Mouse (Mus musculus) forebrain, embryonic 16.5 days (tissue): ENCODE measurements around the gene Vti1a. TPM values are rescaled to one million over a fixed set of nuclear protein-coding genes. Genes with fewer than 3 reads are reported as not detected.

Experiments used
- ATAC-seq: fragments of 200-750 bp; cut with Nextera tagmentation; 2 replicates; pipeline ENCODE4 v1.8.0; 2017; ENCODE audit warnings: mild to moderate bottlenecking, moderate library complexity
- H3K27ac ChIP-seq: fragments of 300-500 bp; sonication (generic); 2 replicates; pipeline ENCODE4 v1.5.1; 2014; ENCODE audit warnings: low read length, control low read depth
- H3K27me3 ChIP-seq: fragments of 300-500 bp; sonication (generic); replicated peaks from 2 replicates; pipeline ENCODE4 v1.6.1; 2014; ENCODE audit warnings: low read length; ENCODE audit not compliant: control insufficient read depth, insufficient read depth
- H3K36me3 ChIP-seq: fragments of 300-500 bp; sonication (generic); 2 replicates; pipeline ENCODE4 v1.6.1; 2014; ENCODE audit not compliant: control insufficient read depth, insufficient read depth
- H3K4me1 ChIP-seq: fragments of 300-500 bp; sonication (generic); replicated peaks from 2 replicates; pipeline ENCODE4 v1.6.1; 2014; ENCODE audit warnings: low read length; ENCODE audit not compliant: control insufficient read depth, insufficient read depth
- H3K4me2 ChIP-seq: fragments of 300-500 bp; sonication (generic); 2 replicates; pipeline ENCODE4 v1.6.1; 2014; ENCODE audit warnings: mild to moderate bottlenecking, low read length, control low read depth
- H3K4me3 ChIP-seq: fragments of 300-500 bp; sonication (generic); replicated peaks from 2 replicates; pipeline ENCODE4 v1.5.1; 2014; ENCODE audit warnings: mild to moderate bottlenecking, low read length, control low read depth
- H3K9ac ChIP-seq: fragments of 300-500 bp; sonication (generic); replicated peaks from 2 replicates; pipeline ENCODE4 v1.6.1; 2014; ENCODE audit warnings: low read depth, low read length, control low read depth
- H3K9me3 ChIP-seq: fragments of 300-500 bp; sonication (generic); 2 replicates; pipeline ENCODE4 v1.6.1; 2016; ENCODE audit warnings: low read length; ENCODE audit not compliant: control insufficient read depth
- WGBS: fragments of 180-500 bp; shearing (Covaris S2); extraction: QIAGEN DNeasy Blood & Tissue Kit; methylation state at CpG from one replicate; pipeline ENCODE4 v1.1.7; 2014; 5-methylcytosine and 5-hydroxymethylcytosine counted together
- polyA plus RNA-seq: library from polyadenylated mRNA; unstranded; fragments of >200 nt; fragmentation: Nextera tagmentation; extraction: Ambion mirVana; gene quantifications from 2 replicates; pipeline ENCODE4 v1.2.1, GENCODE M21; 2015

Vti1a gene
- polyA plus RNA-seq, 1 experiment from 2014 or later: 34.4 TPM

DNA sequence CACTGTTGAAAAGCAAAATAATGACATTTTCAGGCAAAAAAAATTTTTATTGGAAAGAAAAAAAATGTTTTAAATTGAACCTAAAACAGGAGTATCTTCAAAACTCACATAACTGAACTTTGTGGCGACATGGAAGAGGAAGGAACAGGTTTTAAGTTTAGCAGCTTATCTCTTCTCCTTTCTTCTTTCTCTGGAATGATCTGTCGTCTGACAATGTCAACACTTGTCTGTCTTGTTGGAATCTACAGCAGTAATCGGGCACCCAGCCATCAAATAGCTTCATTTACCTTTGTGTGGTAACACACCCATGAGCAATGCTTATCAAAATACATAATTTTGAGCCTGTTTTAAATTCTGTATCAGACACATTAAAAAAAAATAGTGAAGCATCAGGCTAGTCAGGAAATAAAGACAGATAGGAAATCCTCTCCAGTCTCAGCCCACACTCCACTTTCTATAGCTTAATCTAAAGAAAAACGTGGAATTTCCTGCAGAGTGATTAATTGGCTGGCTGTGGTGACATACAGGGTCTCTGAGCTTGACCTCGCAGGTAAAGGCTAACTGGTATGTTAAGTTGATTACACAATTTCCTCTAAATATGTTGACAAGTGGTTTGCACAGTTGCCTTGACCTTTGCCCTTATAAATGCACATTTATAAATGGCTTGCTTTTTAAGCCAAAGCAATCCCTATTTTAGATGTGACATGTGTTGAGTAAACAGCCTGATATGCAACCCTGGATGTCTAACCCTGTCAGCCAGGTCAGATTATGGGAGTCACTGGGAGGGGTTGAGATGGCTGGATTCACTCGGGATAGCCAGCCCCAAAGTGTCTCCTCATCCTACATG lies 249.7 kb downstream of the Vti1a start:
- 68% methylated on average over 6 of the region's 6 CpGs for WGBS
- Histone ChIP-seq H3K36me3 (no peaks in the 10 kb centered on the region), H3K4me3 (no peak overlapping the region), H3K9me3 (no peaks in the 10 kb centered on the region), H3K9ac (no peak overlapping the region), H3K4me1 (0 out of 2 replicates have a peak, but pooled peaks cover 3% of the 10 kb centered on the region), H3K27ac (no peak overlapping the region), H3K27me3 (no peaks in the 10 kb centered on the region), H3K4me2 (no peak overlapping the region)
- ATAC-seq: no peak

DNA sequence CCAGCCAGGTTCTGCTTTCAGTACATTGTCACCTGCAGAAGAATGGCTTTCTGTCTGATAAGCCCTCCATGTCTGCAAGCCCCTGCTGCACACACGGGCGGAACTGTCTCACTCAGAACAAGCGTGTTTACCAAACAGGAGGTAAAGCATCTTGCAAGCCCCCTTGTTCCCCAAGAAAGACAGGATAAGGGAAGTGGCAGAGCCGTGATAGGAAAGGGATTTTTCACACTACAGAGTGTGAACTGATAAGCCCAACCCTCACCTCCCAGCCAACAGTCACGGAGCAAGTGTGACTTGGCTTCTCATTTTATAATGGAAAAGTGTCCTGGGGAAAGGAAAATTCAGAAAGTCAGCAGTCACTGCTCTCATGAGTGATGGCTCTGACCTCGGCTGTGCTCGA lies 253.0 kb downstream of the Vti1a start:
- WGBS: 89% methylated on average over 7 of the region's 7 CpGs
- Histone ChIP-seq H3K9ac (no peak overlapping the region), H3K36me3 (no peaks in the 10 kb centered on the region), H3K27ac (no peak overlapping the region), H3K27me3 (no peaks in the 10 kb centered on the region), H3K4me3 (no peak overlapping the region), H3K9me3 (no peaks in the 10 kb centered on the region), H3K4me2 (no peak overlapping the region), H3K4me1 (no peaks in the 10 kb centered on the region)
- ATAC-seq: no peak

DNA sequence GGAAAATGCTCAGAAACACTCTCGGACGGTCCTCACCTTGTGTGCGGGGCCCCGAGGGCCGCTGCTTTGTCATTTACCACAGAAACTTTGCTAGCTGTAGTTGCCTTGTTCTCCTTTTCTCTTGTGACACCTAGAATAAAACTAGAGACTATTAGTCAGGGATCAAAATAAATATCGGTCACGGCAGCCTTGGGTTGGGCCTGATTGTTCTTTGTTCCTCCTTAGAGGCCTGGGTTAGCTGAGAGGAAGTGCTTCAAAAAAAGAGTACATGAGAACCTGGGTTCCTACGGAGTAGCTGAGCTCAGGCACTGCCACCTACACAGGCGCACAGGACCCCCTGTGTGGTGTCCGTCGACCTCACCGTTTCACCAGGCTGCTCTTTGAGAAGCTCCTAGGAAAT lies 253.8 kb downstream of the Vti1a start:
- Histone ChIP-seq H3K4me2 (no peak overlapping the region), H3K9ac (no peak overlapping the region), H3K4me1 (no peaks in the 10 kb centered on the region), H3K27ac (no peak overlapping the region), H3K4me3 (no peak overlapping the region), H3K36me3 (no peaks in the 10 kb centered on the region), H3K27me3 (no peaks in the 10 kb centered on the region), H3K9me3 (no peaks in the 10 kb centered on the region)
- ATAC-seq: no peak
- 90% methylated on average over 12 of the region's 12 CpGs for WGBS

DNA sequence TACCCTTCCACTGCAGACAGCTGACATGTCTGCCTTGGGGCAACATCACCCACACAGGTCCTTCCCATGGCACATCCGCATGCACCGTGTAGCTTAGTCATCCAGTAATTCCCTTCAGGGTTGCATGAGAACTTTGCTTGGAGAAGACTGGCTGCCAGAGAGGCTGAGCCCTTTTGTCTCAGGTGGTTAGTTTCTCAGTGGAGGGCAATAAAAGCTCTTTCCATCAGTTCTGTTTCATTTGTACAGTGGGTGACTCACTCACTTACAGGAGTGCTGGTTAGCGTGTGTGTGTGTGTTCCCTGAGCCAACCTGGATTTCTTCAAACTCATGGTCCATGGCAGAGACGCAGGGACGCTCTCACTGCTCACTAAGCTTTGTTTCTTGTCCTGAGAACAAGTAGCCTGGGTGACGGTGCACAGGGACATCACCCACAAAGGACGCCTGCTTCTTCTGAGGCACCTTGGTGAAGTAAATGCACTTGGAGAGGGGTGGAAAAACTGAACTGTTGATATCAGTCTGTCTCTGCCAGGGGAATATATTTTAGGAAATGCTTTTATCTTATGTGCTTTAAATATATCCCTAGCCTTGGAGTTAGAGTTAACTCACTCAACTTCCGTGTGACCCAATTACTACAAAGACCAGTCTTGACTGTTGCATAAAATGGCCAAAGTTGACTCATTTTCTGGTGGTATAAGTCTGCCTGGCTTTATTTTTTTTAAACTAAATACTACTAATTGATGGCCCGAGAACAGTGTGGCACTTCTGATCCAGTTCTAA lies 254.6 kb downstream of the Vti1a start:
- no peak overlapping the region for H3K4me2 ChIP-seq
- no peaks in the 10 kb centered on the region for H3K9me3 ChIP-seq
- H3K9ac ChIP-seq: no peak overlapping the region
- H3K4me1 ChIP-seq: no peaks in the 10 kb centered on the region
- WGBS: 93% methylated on average over 9 of the region's 9 CpGs
- H3K36me3 ChIP-seq: no peaks in the 10 kb centered on the region
- H3K4me3 ChIP-seq: no peak overlapping the region
- no peak overlapping the region for H3K27ac ChIP-seq
- no peak for ATAC-seq
- no peaks in the 10 kb centered on the region for H3K27me3 ChIP-seq

DNA sequence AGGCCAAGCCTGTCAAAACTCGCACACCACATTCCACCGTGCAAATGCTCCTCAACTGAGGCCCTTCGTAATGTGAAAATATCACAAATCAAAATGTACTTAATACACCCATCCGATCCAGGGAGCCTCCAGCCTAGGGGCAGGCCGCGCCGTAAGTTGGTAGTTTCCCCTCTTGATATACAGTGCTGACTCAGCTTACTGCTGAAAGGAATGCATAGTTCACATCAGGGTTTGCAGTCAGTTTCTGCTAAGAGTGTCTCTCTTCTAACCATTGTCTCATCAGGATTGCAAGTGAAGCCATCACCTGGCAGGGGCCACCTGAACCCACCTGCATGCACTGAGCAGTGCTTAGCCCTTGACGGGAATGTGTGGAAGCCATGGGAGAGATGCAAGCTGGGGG lies 255.4 kb downstream of the Vti1a start:
- no peak overlapping the region for H3K4me2 ChIP-seq
- no peaks in the 10 kb centered on the region for H3K27me3 ChIP-seq
- no peak overlapping the region for H3K27ac ChIP-seq
- H3K4me3 ChIP-seq: no peak overlapping the region
- 94% methylated on average over 8 of the region's 8 CpGs for WGBS
- H3K4me1 ChIP-seq: no peaks in the 10 kb centered on the region
- no peak for ATAC-seq
- no peaks in the 10 kb centered on the region for H3K36me3 ChIP-seq
- H3K9ac ChIP-seq: no peak overlapping the region
- no peaks in the 10 kb centered on the region for H3K9me3 ChIP-seq

DNA sequence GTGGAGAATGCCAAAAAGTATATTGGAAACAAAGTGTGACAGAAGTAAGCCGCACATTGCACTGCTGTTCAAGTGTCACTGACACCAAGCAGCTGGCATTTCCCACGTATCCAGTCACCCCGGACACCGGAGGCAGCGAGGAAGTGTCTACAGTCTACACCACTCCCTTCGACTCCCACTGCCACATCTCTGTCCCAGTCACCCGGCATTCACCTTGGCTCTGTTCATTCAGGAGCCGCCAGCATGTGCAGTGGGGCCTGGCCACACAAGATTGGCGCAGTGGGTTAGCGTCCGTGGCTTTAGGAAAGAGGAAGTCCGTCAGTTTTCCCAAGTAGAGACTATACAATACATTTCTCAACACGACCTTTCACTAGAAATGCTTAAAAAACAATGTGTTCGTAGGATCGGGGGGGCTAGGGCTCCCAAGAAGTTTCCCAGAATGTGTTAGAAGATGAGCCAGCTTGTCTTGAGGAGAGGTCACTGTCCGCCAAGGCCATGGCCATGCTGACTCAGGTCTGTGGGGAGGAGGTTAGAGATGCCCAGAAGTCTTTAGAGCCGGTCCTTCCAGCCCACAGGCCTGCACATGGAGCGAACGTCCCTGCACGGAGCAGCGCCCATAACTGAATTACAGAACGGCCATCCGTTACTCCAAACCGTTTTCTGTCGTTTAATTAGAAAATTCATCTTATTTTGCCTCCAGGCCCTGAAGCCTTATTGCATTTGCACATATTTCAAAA lies 261.4 kb downstream of the Vti1a start:
- H3K27ac ChIP-seq: no peak overlapping the region
- H3K27me3 ChIP-seq: no peaks in the 10 kb centered on the region; the same call in 1 of the 2 replicates
- H3K9ac ChIP-seq: no peak overlapping the region
- no peaks in the 10 kb centered on the region for H3K9me3 ChIP-seq
- ATAC-seq: no peak
- 66% methylated on average over 25 of the region's 25 CpGs for WGBS
- H3K4me3 ChIP-seq: no peak overlapping the region
- H3K36me3 ChIP-seq: no peaks in the 10 kb centered on the region
- peaks cover 15% of the 10 kb centered on the region for H3K4me1 ChIP-seq
- no peak overlapping the region for H3K4me2 ChIP-seq

DNA sequence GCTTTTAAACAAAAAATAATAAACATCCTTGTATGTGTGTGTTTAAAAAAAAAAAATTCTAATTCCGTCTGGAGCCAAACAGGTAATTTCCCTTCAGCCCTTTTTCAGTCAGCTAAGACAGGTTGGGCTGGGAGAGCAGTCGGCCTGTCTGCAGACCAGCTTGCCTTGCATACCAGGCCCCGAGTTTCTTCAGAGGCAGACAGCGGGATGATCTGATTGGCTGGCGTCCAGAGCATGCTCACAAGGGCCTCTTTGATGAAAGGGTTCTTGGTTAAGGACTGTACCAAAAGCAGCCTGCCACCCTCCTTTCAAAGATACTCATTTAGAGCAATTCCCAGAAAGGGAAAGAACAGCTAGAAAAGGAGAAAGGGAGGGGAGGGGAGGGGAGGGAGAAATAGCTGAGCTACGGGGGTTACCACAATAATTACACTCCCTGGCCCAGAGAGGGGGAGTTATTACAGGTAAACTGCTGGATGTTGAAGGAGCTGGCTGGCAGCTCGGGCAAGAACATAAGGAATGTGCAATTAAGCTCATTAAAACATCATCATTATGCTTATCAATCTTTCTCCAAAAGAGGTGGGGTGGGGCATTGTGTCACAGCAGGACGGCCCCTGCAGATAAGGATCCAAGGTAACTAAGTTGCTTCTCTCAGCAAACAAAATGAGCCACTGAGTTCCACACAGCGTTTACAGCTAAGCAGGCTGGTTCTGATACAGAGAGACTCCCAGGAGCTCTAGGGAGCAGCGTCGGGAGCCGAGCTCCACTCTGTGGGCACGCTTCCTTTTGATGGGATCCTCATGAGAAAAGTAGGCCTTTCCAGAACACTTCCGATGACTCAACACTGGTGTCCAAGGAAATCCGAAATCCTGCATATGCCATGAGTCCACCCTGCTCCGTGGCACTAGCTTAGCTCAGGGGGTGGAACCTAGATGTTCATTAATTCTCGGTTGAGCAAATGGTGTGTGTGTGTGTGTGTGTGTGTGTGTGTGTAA lies 262.3 kb downstream of the Vti1a start:
- Histone ChIP-seq H3K9ac (no peak overlapping the region), H3K9me3 (no peaks in the 10 kb centered on the region), H3K27me3 (no peaks in the 10 kb centered on the region; the same call in 1 of the 2 replicates), H3K4me1 (peaks cover 15% of the 10 kb centered on the region), H3K4me3 (no peak overlapping the region), H3K36me3 (no peaks in the 10 kb centered on the region), H3K27ac (no peak overlapping the region; the same call in 1 of the 2 replicates), H3K4me2 (peak overlapping the region; percentile 31)
- peak; percentile 89 for ATAC-seq
- WGBS: 18% methylated on average over 17 of the region's 17 CpGs

DNA sequence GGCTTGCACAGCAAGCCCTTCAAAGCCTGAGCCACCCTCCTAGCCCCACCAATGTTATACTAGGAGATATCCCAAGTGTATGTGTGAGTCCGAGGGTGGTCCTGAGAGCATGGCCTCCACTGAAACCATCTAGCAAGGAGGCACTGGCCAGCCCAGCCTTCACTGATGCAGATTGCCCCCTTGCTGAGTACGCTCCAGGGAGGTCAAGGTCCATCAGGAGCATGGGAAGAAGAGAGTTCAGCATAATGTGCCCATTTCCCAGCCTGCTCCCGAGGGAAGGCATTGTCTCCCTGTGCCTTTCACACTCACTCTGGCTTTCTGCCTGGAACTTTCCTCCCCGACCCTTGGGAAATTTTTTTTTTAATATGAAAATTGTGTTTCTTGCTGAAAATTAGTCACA lies 263.2 kb downstream of the Vti1a start:
- ATAC-seq: no peak
- Histone ChIP-seq H3K9me3 (no peaks in the 10 kb centered on the region), H3K9ac (no peak overlapping the region), H3K36me3 (no peaks in the 10 kb centered on the region), H3K27me3 (no peaks in the 10 kb centered on the region; the same call in 1 of the 2 replicates), H3K27ac (no peak overlapping the region), H3K4me2 (no peak overlapping the region), H3K4me3 (no peak overlapping the region), H3K4me1 (peaks cover 15% of the 10 kb centered on the region)
- WGBS: 77% methylated on average over 4 of the region's 4 CpGs
